Mouse (Mus musculus): ENCODE results near the gene Frzb.

Frzb gene

DNA sequence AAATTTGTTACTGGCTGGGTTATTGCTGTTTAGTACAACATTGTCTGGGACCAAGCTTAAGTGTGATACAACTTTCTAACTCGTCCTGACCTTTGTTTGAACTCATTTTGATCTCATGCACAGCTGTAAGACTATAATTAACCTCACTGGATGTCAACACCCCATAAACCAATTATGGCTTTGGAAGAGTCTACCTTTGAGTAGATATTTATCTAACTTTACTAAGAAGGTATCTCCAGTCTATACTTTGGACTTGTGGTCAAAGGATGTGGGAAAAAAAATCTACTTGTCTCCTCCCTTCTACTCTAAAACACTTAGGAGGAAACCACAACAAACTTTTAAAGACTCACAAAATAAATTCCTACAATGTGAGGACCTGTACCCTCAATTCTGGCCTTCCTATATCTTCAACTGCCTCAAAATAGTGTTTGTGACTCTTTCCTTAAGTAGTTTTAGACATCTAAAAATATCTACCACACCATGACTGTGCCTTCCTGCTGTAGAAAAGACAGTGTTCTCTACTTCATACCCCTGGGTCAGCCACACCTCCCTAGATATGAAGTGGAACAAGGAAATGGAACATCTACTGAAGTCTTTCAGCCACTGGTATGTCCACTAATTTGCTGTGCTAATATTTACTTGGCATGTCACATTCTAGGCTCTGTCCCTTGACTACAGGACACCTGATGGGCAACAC lies 16.9 kb downstream of the Frzb start:
- DNase-seq (ENCODE audit: extremely low spot score, low read depth, low spot score): no peak

- no peak for DNase-seq (ENCODE audit: extremely low spot score, low read depth, low spot score)
Observed at GRCm38 (mm10) chr2:80423116-80423515, 24.3 kb downstream of the Frzb start.

DNA sequence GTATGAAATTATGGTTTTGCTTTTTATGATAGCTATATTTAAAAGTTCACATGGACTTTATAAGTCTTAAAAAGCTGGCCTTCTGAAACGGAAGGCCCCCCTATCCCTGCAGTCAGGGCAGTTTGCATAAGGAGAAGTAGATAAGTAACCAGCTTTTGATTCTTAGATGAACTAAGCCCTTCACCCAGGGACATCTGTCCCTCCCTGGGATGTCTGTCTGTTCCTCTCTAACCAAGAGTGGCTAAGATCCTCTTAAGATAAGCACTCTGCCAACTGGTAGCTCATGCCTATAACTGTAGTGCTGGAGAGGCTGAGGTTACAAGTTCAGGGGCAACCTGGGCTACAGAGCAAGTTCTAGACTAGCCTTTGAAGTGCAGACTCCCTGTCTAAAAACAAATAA lies 25.4 kb downstream of the Frzb start:
- no peak for DNase-seq (ENCODE audit: extremely low spot score, low read depth, low spot score)

GRCm38 (mm10) chr2:80416286-80416685 lies 31.1 kb downstream of the Frzb start:
- DNase-seq (ENCODE audit: extremely low spot score, low read depth, low spot score): no peak

- no peak for DNase-seq (ENCODE audit: extremely low spot score, low read depth, low spot score)
Observed at GRCm38 (mm10) chr2:80414387-80414786, 33.0 kb downstream of the Frzb start.

DNA sequence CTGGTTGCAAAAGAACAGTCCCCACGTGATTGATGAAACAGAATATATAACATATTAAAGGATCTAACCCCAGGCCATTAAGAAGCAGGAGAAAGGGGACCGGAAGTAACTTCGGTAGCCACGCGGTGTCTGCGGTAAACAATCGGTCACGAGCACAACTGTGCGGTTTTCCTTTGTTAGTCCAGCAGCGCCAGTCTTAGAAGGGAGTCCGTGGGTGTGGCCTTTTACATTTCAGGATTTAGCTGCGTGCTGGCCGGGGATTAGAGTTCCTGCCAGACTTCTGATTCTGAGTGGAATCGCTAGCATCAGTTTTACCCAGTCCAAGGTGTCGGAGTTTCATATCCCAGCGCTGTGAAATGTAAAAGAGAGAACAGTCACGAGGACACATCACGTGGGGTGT lies 34.3 kb downstream of the Frzb start:
- no peak for DNase-seq (ENCODE audit: extremely low spot score, low read depth, low spot score)

GRCm38 (mm10) chr2:80409893-80410574 lies 37.4 kb downstream of the Frzb start:
- DNase-seq (ENCODE audit: extremely low spot score, low read depth, low spot score): peak; percentile 97

- peak; percentile 88 for DNase-seq (ENCODE audit: extremely low spot score, low read depth, low spot score)
Observed at GRCm38 (mm10) chr2:80404770-80405169, 42.7 kb downstream of the Frzb start.

- no peak for DNase-seq (ENCODE audit: extremely low spot score, low read depth, low spot score)
Observed at GRCm38 (mm10) chr2:80398595-80399099, 48.8 kb downstream of the Frzb start.

- no peak for DNase-seq (ENCODE audit: extremely low spot score, low read depth, low spot score)
Observed at GRCm38 (mm10) chr2:80396864-80397263, 50.6 kb downstream of the Frzb start.

DNA sequence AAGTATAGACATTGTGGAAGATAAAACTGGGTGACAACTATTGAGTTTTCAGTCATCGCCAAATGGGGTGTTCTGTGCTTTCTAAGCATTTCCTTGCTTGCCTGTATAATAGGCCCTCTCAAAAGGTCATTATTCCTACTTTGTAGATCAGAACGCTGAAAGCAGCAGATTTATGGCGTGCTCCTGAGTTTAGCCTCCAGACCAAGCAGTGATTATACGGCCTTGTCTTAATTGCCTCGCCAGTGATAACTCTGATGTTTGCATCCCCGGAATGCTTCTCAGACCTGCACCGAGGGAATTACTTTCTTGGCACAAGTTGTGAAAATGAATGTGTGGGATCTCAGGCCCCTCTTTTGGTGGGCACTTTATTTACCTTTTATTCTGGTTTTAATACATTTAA lies 51.4 kb downstream of the Frzb start:
- no peak for DNase-seq (ENCODE audit: extremely low spot score, low read depth, low spot score)

GRCm38 (mm10) chr2:80388341-80388740 lies 59.1 kb downstream of the Frzb start:
- DNase-seq (ENCODE audit: extremely low spot score, low read depth, low spot score): no peak

DNA sequence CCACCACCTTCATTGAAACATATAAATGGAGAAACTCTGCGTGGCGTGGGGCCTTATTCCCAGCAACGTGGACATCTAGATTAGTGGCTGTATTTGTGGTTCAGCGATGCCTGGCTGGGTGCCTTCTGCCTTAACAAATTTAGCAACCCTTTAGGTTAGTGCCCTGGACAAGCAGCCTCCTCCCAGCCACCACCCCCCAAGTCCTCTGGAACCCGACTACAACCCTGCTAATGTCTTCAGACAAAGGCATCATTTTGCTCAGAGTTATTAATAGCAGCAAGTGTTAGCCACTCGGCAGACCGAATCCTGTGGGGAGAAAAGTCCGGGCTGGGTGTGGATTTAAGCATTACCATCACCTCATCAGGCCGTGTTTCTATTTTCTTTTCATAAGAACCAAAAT lies 59.8 kb downstream of the Frzb start:
- no peak for DNase-seq (ENCODE audit: extremely low spot score, low read depth, low spot score)

- no peak for DNase-seq (ENCODE audit: extremely low spot score, low read depth, low spot score)
Observed at GRCm38 (mm10) chr2:80386255-80386654, 61.2 kb downstream of the Frzb start.

GRCm38 (mm10) chr2:80384447-80384846 lies 63.0 kb downstream of the Frzb start:
- no peak for DNase-seq (ENCODE audit: extremely low spot score, low read depth, low spot score)

DNA sequence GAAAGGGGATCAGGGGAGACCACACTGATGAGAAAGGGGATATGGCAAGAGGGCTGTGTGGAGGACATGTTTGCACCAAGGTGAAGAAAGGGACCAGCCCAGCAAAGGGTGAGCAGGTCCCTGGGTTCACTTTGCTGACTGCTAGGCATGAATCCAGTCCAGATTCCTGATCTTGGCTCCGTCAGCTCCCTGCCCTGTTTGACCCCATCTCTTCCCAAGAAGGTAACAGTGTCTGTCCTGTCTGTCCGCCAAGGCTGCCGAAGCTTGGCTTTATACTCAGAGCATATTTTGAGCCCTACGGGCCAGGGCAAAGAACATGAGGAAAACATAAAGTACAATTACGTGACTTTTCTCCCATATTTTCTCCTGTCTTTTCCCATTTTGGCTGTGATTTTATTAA lies 67.6 kb downstream of the Frzb start:
- DNase-seq (ENCODE audit: extremely low spot score, low read depth, low spot score): no peak

DNA sequence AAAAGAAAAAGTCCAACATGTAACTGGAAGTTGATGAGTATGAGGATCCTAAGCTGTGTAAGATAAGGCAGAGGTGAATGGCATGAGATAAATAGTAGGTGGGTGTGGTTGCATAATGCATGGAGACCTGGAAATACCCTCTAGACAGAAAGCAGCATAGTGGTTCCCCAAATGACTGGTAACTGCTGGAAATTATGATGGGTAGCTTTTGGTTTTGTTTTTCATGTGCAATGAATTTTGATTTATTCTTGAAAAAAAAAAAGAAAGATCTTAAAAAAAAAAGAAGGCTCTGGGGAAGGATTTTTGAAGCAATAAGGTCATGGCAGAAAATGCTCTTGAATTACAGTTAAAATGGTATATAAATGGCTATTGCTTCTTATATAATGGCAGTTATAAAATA lies 72.5 kb downstream of the Frzb start:
- no peak for DNase-seq (ENCODE audit: extremely low spot score, low read depth, low spot score)

DNA sequence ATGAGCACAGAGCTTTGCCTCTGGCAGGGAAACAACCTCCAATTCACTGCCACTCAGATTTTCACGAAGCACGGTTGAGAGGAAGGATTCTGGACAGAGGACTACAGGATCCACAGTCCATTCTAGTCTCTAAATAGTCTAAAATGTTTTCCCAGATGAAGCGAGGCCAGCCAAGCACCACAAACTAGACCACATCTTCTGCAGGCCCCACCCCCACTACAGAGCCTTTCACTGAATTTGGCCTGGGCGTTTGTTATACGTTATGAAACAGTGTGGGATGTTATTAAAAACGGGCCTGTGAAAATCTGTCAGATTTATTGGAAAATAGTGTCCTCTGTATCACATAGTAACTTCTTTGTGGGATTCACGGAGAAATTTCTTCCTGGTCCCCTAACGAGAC lies 76.0 kb downstream of the Frzb start:
- no peak for DNase-seq (ENCODE audit: extremely low spot score, low read depth, low spot score)

Measured in hindlimb bud, embryonic 11.5 days (tissue).